Mouse (Mus musculus): Measurements from ENCODE around the gene Atp1b1. TPM values are rescaled to one million over a fixed set of nuclear protein-coding genes. Genes with fewer than 3 reads are reported as not detected.
A peak's percentile ranks its signal among the peaks of the same experiment; 100 is the strongest.

Atp1b1 gene
- polyA plus RNA-seq, 1 experiment, result 1,094 TPM

DNA sequence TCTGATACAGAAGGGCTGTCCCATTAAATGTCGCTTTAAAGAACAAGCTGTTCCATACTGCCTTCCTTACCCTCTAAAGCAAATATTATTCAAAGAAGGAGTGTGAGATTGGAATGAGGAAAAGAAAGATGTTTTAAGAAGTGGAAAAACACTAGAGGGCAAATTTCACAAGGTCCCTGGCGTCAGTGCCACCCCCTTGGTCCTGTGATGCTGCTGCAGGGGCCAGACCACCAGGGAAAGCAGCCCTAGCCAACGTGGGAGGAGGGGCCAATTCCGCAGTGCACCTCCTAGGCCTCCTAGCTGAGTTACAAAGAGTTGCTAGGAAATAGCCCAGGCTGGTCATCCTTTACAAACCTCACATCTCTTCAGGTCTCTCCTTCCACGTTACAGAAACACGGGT is 2.1 kb downstream of the Atp1b1 start:
- peaks cover 10% of the 10 kb centered on the region; the same call in 1 of the 2 replicates for H3K4me1 ChIP-seq (ENCODE audit: control insufficient read depth, insufficient read depth, low read length)
- peak; percentile 52 for DNase-seq
- no peaks in the 10 kb centered on the region for H3K27me3 ChIP-seq (replicated peaks; ENCODE audit: control insufficient read depth, insufficient read depth, low read length)
- H3K36me3 ChIP-seq (ENCODE audit: control insufficient read depth, insufficient read depth, low read length), result peaks cover 37% of the 10 kb centered on the region
- no peak for TF ChIP-seq CTCF (conservative IDR thresholded peaks at IDR 0.05; ENCODE audit: insufficient read depth, insufficient read length, low read depth, low read length)
- no peak for TF ChIP-seq POLR2A (IDR thresholded peaks at IDR 0.05; ENCODE audit: low read depth, low read length)
- H3K4me3 ChIP-seq (ENCODE audit: insufficient read depth, low read depth, low read length), result peak overlapping the region; percentile 99
- peak overlapping the region; percentile 99 for H3K27ac ChIP-seq (ENCODE audit: insufficient read depth, low read depth, low read length)
- 14% methylated on average over 6 of the region's 6 CpGs for WGBS

- Histone ChIP-seq H3K4me1 (ENCODE audit: control insufficient read depth, insufficient read depth, low read length) (peaks cover 10% of the 10 kb centered on the region; the same call in 1 of the 2 replicates), H3K27me3 (replicated peaks; ENCODE audit: control insufficient read depth, insufficient read depth, low read length) (no peaks in the 10 kb centered on the region), H3K27ac (ENCODE audit: insufficient read depth, low read depth, low read length) (peak overlapping the region; percentile 99), H3K4me3 (ENCODE audit: insufficient read depth, low read depth, low read length) (peak overlapping the region; percentile 99), H3K36me3 (ENCODE audit: control insufficient read depth, insufficient read depth, low read length) (peaks cover 41% of the 10 kb centered on the region)
- 26% methylated on average over 7 of the region's 7 CpGs for WGBS
- peak; percentile 62 for DNase-seq
- TF ChIP-seq CTCF (conservative IDR thresholded peaks at IDR 0.05; ENCODE audit: insufficient read depth, insufficient read length, low read depth, low read length), result peak; percentile 57
- TF ChIP-seq POLR2A (IDR thresholded peaks at IDR 0.05; ENCODE audit: low read depth, low read length), result no peak
These were observed 2.5 kb downstream of the Atp1b1 start for GRCm38 (mm10) chr1:164455614-164456013.

- H3K4me3 ChIP-seq (ENCODE audit: insufficient read depth, low read depth, low read length), result peak overlapping the region; percentile 92
- peak; percentile 83 for DNase-seq
- peak overlapping the region; percentile 93 for H3K27ac ChIP-seq (ENCODE audit: insufficient read depth, low read depth, low read length)
- peaks cover 41% of the 10 kb centered on the region for H3K36me3 ChIP-seq (ENCODE audit: control insufficient read depth, insufficient read depth, low read length)
- H3K4me1 ChIP-seq (ENCODE audit: control insufficient read depth, insufficient read depth, low read length), result peaks cover 15% of the 10 kb centered on the region; the same call in 1 of the 2 replicates
- no peaks in the 10 kb centered on the region for H3K27me3 ChIP-seq (replicated peaks; ENCODE audit: control insufficient read depth, insufficient read depth, low read length)
- TF ChIP-seq POLR2A (IDR thresholded peaks at IDR 0.05; ENCODE audit: low read depth, low read length), result peak; percentile 83
- no peak for TF ChIP-seq CTCF (conservative IDR thresholded peaks at IDR 0.05; ENCODE audit: insufficient read depth, insufficient read length, low read depth, low read length)
- 20% methylated on average over 14 of the region's 14 CpGs for WGBS
These were observed 3.3 kb downstream of the Atp1b1 start for GRCm38 (mm10) chr1:164454747-164455400.

DNA sequence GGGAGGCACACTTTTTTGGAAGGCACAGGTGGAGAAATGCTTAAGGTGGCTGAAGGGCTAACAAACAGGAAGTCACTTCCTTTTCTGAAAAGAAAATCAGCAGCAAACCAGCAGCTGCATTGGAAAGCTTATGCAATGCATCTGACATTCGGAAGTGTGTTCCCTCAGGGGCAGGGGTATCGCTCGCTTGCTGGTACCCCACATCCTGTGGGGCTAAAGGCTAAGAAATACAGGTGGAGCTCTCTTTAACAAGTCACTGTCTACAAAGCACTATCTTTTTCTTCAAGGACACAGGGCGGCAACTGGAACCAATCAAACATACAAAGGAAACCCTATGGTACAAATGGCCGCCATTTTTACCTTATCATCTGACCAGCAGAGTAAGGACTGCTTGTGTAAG is 4.4 kb downstream of the Atp1b1 start:
- WGBS, result 37% methylated on average over 5 of the region's 5 CpGs
- Histone ChIP-seq H3K27me3 (replicated peaks; ENCODE audit: control insufficient read depth, insufficient read depth, low read length) (no peaks in the 10 kb centered on the region), H3K27ac (ENCODE audit: insufficient read depth, low read depth, low read length) (peak overlapping the region; percentile 58), H3K36me3 (ENCODE audit: control insufficient read depth, insufficient read depth, low read length) (peaks cover 44% of the 10 kb centered on the region), H3K4me3 (ENCODE audit: insufficient read depth, low read depth, low read length) (peak overlapping the region; percentile 46), H3K4me1 (ENCODE audit: control insufficient read depth, insufficient read depth, low read length) (peaks cover 25% of the 10 kb centered on the region; the same call in 1 of the 2 replicates)
- DNase-seq, result no peak
- TF ChIP-seq CTCF (conservative IDR thresholded peaks at IDR 0.05; ENCODE audit: insufficient read depth, insufficient read length, low read depth, low read length), result no peak
- TF ChIP-seq POLR2A (IDR thresholded peaks at IDR 0.05; ENCODE audit: low read depth, low read length), result no peak

DNA sequence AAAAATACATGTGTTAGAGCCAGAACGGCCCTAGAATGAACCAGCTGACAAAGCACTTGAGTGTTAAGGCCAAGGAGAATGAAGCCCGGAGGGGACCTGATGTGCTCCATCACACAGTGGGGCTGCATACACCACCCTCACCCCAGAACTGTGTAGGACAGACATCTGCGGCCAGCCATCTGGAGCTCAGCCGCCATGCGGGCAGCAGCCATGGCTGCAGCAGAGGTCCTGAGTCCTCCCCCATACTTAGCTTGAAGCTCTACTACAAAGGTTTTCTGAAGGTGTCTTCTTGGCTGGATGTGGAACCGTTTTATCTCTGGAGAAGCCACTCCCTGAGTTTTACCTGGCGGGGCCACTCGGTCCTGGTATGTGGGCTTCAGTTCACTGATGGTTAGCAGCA is 5.0 kb downstream of the Atp1b1 start:
- H3K4me1 ChIP-seq (ENCODE audit: control insufficient read depth, insufficient read depth, low read length), result peaks cover 27% of the 10 kb centered on the region; the same call in 1 of the 2 replicates
- TF ChIP-seq POLR2A (IDR thresholded peaks at IDR 0.05; ENCODE audit: low read depth, low read length) (no peak), CTCF (conservative IDR thresholded peaks at IDR 0.05; ENCODE audit: insufficient read depth, insufficient read length, low read depth, low read length) (no peak)
- H3K27ac ChIP-seq (ENCODE audit: insufficient read depth, low read depth, low read length), result peak overlapping the region; percentile 58
- H3K4me3 ChIP-seq (ENCODE audit: insufficient read depth, low read depth, low read length), result peak overlapping the region; percentile 46
- no peaks in the 10 kb centered on the region for H3K27me3 ChIP-seq (replicated peaks; ENCODE audit: control insufficient read depth, insufficient read depth, low read length)
- peaks cover 47% of the 10 kb centered on the region for H3K36me3 ChIP-seq (ENCODE audit: control insufficient read depth, insufficient read depth, low read length)
- 49% methylated on average over 8 of the region's 8 CpGs for WGBS
- no peak for DNase-seq

DNA sequence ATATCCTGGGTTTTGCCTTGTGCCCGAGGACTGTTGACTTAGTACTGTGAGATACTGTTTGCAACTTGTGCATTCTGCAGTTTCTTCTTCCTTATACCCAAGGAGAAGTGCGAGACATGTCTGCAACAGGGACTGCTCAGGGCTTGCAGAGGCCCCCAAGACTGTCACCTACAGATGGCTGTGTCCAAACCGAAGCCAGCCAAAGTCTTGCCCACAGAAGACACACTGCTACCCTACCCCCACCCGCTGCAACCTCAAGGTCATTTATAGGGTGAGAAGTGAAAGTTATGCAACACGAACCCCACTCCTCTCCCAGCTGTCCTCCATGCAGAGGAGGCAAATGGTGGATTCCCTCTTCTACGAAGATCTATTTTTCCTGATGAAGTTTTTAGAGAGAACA is 5.6 kb downstream of the Atp1b1 start:
- Histone ChIP-seq H3K4me3 (ENCODE audit: insufficient read depth, low read depth, low read length) (peak overlapping the region; percentile 46), H3K27me3 (replicated peaks; ENCODE audit: control insufficient read depth, insufficient read depth, low read length) (no peaks in the 10 kb centered on the region), H3K4me1 (ENCODE audit: control insufficient read depth, insufficient read depth, low read length) (peaks cover 27% of the 10 kb centered on the region; the same call in 1 of the 2 replicates), H3K36me3 (ENCODE audit: control insufficient read depth, insufficient read depth, low read length) (peaks cover 49% of the 10 kb centered on the region), H3K27ac (ENCODE audit: insufficient read depth, low read depth, low read length) (peak overlapping the region; percentile 58)
- TF ChIP-seq POLR2A (IDR thresholded peaks at IDR 0.05; ENCODE audit: low read depth, low read length) (no peak), CTCF (conservative IDR thresholded peaks at IDR 0.05; ENCODE audit: insufficient read depth, insufficient read length, low read depth, low read length) (no peak)
- DNase-seq, result no peak
- 44% methylated on average over 6 of the region's 6 CpGs for WGBS

- H3K4me1 ChIP-seq (ENCODE audit: control insufficient read depth, insufficient read depth, low read length), result peaks cover 35% of the 10 kb centered on the region; the same call in 1 of the 2 replicates
- H3K4me3 ChIP-seq (ENCODE audit: insufficient read depth, low read depth, low read length), result no peak overlapping the region
- no peaks in the 10 kb centered on the region for H3K27me3 ChIP-seq (replicated peaks; ENCODE audit: control insufficient read depth, insufficient read depth, low read length)
- peak overlapping the region; percentile 71 for H3K27ac ChIP-seq (ENCODE audit: insufficient read depth, low read depth, low read length)
- TF ChIP-seq POLR2A (IDR thresholded peaks at IDR 0.05; ENCODE audit: low read depth, low read length) (no peak), CTCF (conservative IDR thresholded peaks at IDR 0.05; ENCODE audit: insufficient read depth, insufficient read length, low read depth, low read length) (no peak)
- 40% methylated on average over 5 of the region's 5 CpGs for WGBS
- no peak for DNase-seq
- peaks cover 51% of the 10 kb centered on the region for H3K36me3 ChIP-seq (ENCODE audit: control insufficient read depth, insufficient read depth, low read length)
These were observed 6.8 kb downstream of the Atp1b1 start for GRCm38 (mm10) chr1:164451346-164451745.

Measured in kidney, adult 2 months (tissue).